Mouse (Mus musculus): ENCODE data around the gene Tshz2. TPM values are rescaled to one million over a fixed set of nuclear protein-coding genes. Genes with fewer than 3 reads are reported as not detected.
"Not testable (repeated sequence)": the region's sequence is repeated elsewhere in the genome, so short reads cannot be mapped to it uniquely, and the experiment has no call there.

Gene Tshz2
- polyA plus RNA-seq (2012; rRNA removed): 4.5 and 4.9 TPM in 2 replicates

GRCm38 (mm10) chr2:169632338-169633151 is at the start of gene Tshz2:
Gene Tshz2 (plus strand): TSS chr2:169633013.
- Histone ChIP-seq H3K4me3 (ENCODE audit: control insufficient read depth, low read depth, low read length) (peak within 1 kb of the TSS; percentile 79), H3K4me1 (ENCODE audit: control insufficient read depth, insufficient read depth, low read length) (peaks cover 4% of the 10 kb centered on the region; the same call in 1 of the 2 replicates), H3K27me3 (ENCODE audit: control insufficient read depth, insufficient read depth, low read length) (no peaks in the 10 kb centered on the region), H3K27ac (ENCODE audit: control insufficient read depth, insufficient read depth, low read depth, low read length) (peak within 1 kb of the TSS; percentile 91), H3K36me3 (ENCODE audit: control insufficient read depth, insufficient read depth, low read length) (no peaks in the 10 kb centered on the region)
- TF ChIP-seq CTCF (IDR thresholded peaks at IDR 0.05; ENCODE audit: control insufficient read depth, insufficient read depth, insufficient replicate concordance, low read depth, low read length) (no peak), POLR2A (IDR thresholded peaks at IDR 0.05; ENCODE audit: control insufficient read depth, low read depth, low read length) (peak; percentile 12; the same call in 1 of the 2 replicates)

GRCm38 (mm10) chr2:169583476-169583875 is 49.3 kb upstream of the Tshz2 start:
- TF ChIP-seq CTCF (IDR thresholded peaks at IDR 0.05; ENCODE audit: control insufficient read depth, insufficient read depth, insufficient replicate concordance, low read depth, low read length) (no peak), POLR2A (IDR thresholded peaks at IDR 0.05; ENCODE audit: control insufficient read depth, low read depth, low read length) (no peak)
- Histone ChIP-seq H3K36me3 (ENCODE audit: control insufficient read depth, insufficient read depth, low read length) (no peaks in the 10 kb centered on the region), H3K4me1 (ENCODE audit: control insufficient read depth, insufficient read depth, low read length) (no peaks in the 10 kb centered on the region), H3K4me3 (ENCODE audit: control insufficient read depth, low read depth, low read length) (no peak overlapping the region), H3K27ac (ENCODE audit: control insufficient read depth, insufficient read depth, low read depth, low read length) (no peak overlapping the region), H3K27me3 (ENCODE audit: control insufficient read depth, insufficient read depth, low read length) (no peaks in the 10 kb centered on the region)

- H3K27me3 ChIP-seq (ENCODE audit: control insufficient read depth, insufficient read depth, low read length): no peaks in the 10 kb centered on the region
Measured at GRCm38 (mm10) chr2:169584745-169585456, 47.9 kb upstream of the Tshz2 start.

GRCm38 (mm10) chr2:169585631-169586285 is 47.1 kb upstream of the Tshz2 start:
- H3K36me3 ChIP-seq (ENCODE audit: control insufficient read depth, insufficient read depth, low read length): no peaks in the 10 kb centered on the region
- no peak overlapping the region for H3K4me3 ChIP-seq (ENCODE audit: control insufficient read depth, low read depth, low read length)
- no peak overlapping the region for H3K27ac ChIP-seq (ENCODE audit: control insufficient read depth, insufficient read depth, low read depth, low read length)
- no peaks in the 10 kb centered on the region for H3K4me1 ChIP-seq (ENCODE audit: control insufficient read depth, insufficient read depth, low read length)
- H3K27me3 ChIP-seq (ENCODE audit: control insufficient read depth, insufficient read depth, low read length): no peaks in the 10 kb centered on the region
- no peak for TF ChIP-seq POLR2A (IDR thresholded peaks at IDR 0.05; ENCODE audit: control insufficient read depth, low read depth, low read length)
- no peak for TF ChIP-seq CTCF (IDR thresholded peaks at IDR 0.05; ENCODE audit: control insufficient read depth, insufficient read depth, insufficient replicate concordance, low read depth, low read length)

More at GRCm38 (mm10) chr2:169584745-169585456, 47.9 kb upstream of the Tshz2 start:
- H3K4me3 ChIP-seq (ENCODE audit: control insufficient read depth, low read depth, low read length): no peak overlapping the region
- no peaks in the 10 kb centered on the region for H3K36me3 ChIP-seq (ENCODE audit: control insufficient read depth, insufficient read depth, low read length)
- no peak overlapping the region for H3K27ac ChIP-seq (ENCODE audit: control insufficient read depth, insufficient read depth, low read depth, low read length)
- H3K4me1 ChIP-seq (ENCODE audit: control insufficient read depth, insufficient read depth, low read length): no peaks in the 10 kb centered on the region
- TF ChIP-seq CTCF (IDR thresholded peaks at IDR 0.05; ENCODE audit: control insufficient read depth, insufficient read depth, insufficient replicate concordance, low read depth, low read length) (no peak), POLR2A (IDR thresholded peaks at IDR 0.05; ENCODE audit: control insufficient read depth, low read depth, low read length) (no peak)

GRCm38 (mm10) chr2:169586688-169587087 is 46.1 kb upstream of the Tshz2 start:
- no peaks in the 10 kb centered on the region for H3K27me3 ChIP-seq (ENCODE audit: control insufficient read depth, insufficient read depth, low read length)
- H3K27ac ChIP-seq (ENCODE audit: control insufficient read depth, insufficient read depth, low read depth, low read length): no peak overlapping the region
- no peak overlapping the region for H3K4me3 ChIP-seq (ENCODE audit: control insufficient read depth, low read depth, low read length)
- no peaks in the 10 kb centered on the region for H3K36me3 ChIP-seq (ENCODE audit: control insufficient read depth, insufficient read depth, low read length)
- TF ChIP-seq POLR2A (IDR thresholded peaks at IDR 0.05; ENCODE audit: control insufficient read depth, low read depth, low read length) (no peak), CTCF (IDR thresholded peaks at IDR 0.05; ENCODE audit: control insufficient read depth, insufficient read depth, insufficient replicate concordance, low read depth, low read length) (no peak)
- H3K4me1 ChIP-seq (ENCODE audit: control insufficient read depth, insufficient read depth, low read length): no peaks in the 10 kb centered on the region

GRCm38 (mm10) chr2:169587645-169588044 is 45.2 kb upstream of the Tshz2 start, which contains the start of gene Gm11011:
Gene Gm11011 (minus strand): TSS chr2:169587745.
- not testable (repeated sequence) for H3K4me1 ChIP-seq (ENCODE audit: control insufficient read depth, insufficient read depth, low read length); H3K4me3 ChIP-seq (ENCODE audit: control insufficient read depth, low read depth, low read length); H3K36me3 ChIP-seq (ENCODE audit: control insufficient read depth, insufficient read depth, low read length); H3K27ac ChIP-seq (ENCODE audit: control insufficient read depth, insufficient read depth, low read depth, low read length); H3K27me3 ChIP-seq (ENCODE audit: control insufficient read depth, insufficient read depth, low read length)

- Histone ChIP-seq H3K4me3 (ENCODE audit: control insufficient read depth, low read depth, low read length) (no peak overlapping the region), H3K27me3 (ENCODE audit: control insufficient read depth, insufficient read depth, low read length) (no peaks in the 10 kb centered on the region), H3K36me3 (ENCODE audit: control insufficient read depth, insufficient read depth, low read length) (no peaks in the 10 kb centered on the region), H3K4me1 (ENCODE audit: control insufficient read depth, insufficient read depth, low read length) (no peaks in the 10 kb centered on the region), H3K27ac (ENCODE audit: control insufficient read depth, insufficient read depth, low read depth, low read length) (no peak overlapping the region)
- TF ChIP-seq CTCF (IDR thresholded peaks at IDR 0.05; ENCODE audit: control insufficient read depth, insufficient read depth, insufficient replicate concordance, low read depth, low read length) (no peak), POLR2A (IDR thresholded peaks at IDR 0.05; ENCODE audit: control insufficient read depth, low read depth, low read length) (no peak)
Measured at GRCm38 (mm10) chr2:169589697-169590096, 43.1 kb upstream of the Tshz2 start.
